Mouse (Mus musculus) CH12.LX (cell line): ENCODE results near the gene H3f3b. TPM values are rescaled to one million over a fixed set of nuclear protein-coding genes. Genes with fewer than 3 reads are reported as not detected.
A peak's percentile ranks its signal among the peaks of the same experiment; 100 is the strongest.

Experiments used
- DNase-seq: peaks from one replicate; pipeline ENCODE4 v3.0.0-alpha.2; 2013; ENCODE audit errors: extremely low read depth
- H3K27ac ChIP-seq: 2 replicates; pipeline ENCODE4 v1.5.1; 2012; ENCODE audit warnings: low read depth, mild to moderate bottlenecking, control low read depth, moderate library complexity; ENCODE audit not compliant: insufficient read depth
- H3K27me3 ChIP-seq: replicated peaks from 2 replicates; pipeline ENCODE3; 2012; ENCODE audit warnings: inconsistent platforms
- H3K36me3 ChIP-seq, 2 experiments: replicated peaks in 1 of 2; 2 replicates each; pipeline versions ENCODE3 to v1.6.1; 2012; ENCODE audit warnings: inconsistent platforms in 1 of 2, low read length in 1 of 2, mild to moderate bottlenecking in 1 of 2, mixed read lengths in 1 of 2, moderate library complexity in 1 of 2; ENCODE audit not compliant: control insufficient read depth in 1 of 2, insufficient read depth in 1 of 2
- H3K4me1 ChIP-seq, 2 experiments: 2 replicates each; pipeline ENCODE4 v1.6.1; 2012; ENCODE audit warnings: inconsistent platforms in 1 of 2, moderate library complexity in 1 of 2; ENCODE audit not compliant: insufficient read depth in 2 of 2, control insufficient read depth in 1 of 2
- H3K4me2 ChIP-seq: 2 replicates; pipeline ENCODE4 v1.6.1; 2012; ENCODE audit warnings: low read depth, mild to moderate bottlenecking, control low read depth; ENCODE audit not compliant: poor library complexity, insufficient read depth, severe bottlenecking
- H3K4me3 ChIP-seq, 3 experiments: fragments of 150-350 bp in 1 of 3; sonication (generic) in 1 of 3; replicated peaks in 1 of 3; 2 replicates each; pipeline versions ENCODE3 to v1.5.1; 2011 to 2012; ENCODE audit warnings: low read depth in 2 of 3, low read length in 2 of 3, mild to moderate bottlenecking in 2 of 3, moderate library complexity in 2 of 3, control low read depth in 1 of 3, improper control_type of control experiment in 1 of 3, inconsistent platforms in 1 of 3, mixed read lengths in 1 of 3; ENCODE audit not compliant: poor library complexity in 1 of 3
- H3K79me2 ChIP-seq: replicated peaks from 2 replicates; pipeline ENCODE4 v1.6.1; 2012; ENCODE audit warnings: mild to moderate bottlenecking, moderate library complexity; ENCODE audit not compliant: control insufficient read depth, poor library complexity, insufficient read depth, severe bottlenecking; ENCODE audit errors: extremely low read depth
- H3K9ac ChIP-seq: 2 replicates; pipeline ENCODE4 v1.6.1; 2012; ENCODE audit warnings: low read depth, mild to moderate bottlenecking, control low read depth, moderate library complexity; ENCODE audit not compliant: insufficient read depth
- H3K9me3 ChIP-seq: replicated peaks from 2 replicates; pipeline ENCODE3; 2012; ENCODE audit warnings: low read length, inconsistent platforms, mixed read lengths
- BHLHE40 ChIP-seq: IDR thresholded peaks from 2 replicates; pipeline ENCODE4 v1.6.1; 2011; ENCODE audit warnings: mild to moderate bottlenecking, low read depth, low read length, improper control_type of control experiment
- CHD2 ChIP-seq: IDR thresholded peaks from 2 replicates; pipeline ENCODE4 v1.6.1; 2011; ENCODE audit warnings: low read length, improper control_type of control experiment
- CTCF ChIP-seq, 2 experiments: IDR thresholded peaks in 1 of 2; conservative IDR thresholded peaks in 1 of 2; 2 replicates each; pipeline ENCODE4 v1.5.1; 2011 to 2012; ENCODE audit warnings: low read depth in 2 of 2, low read length in 2 of 2, improper control_type of control experiment in 1 of 2, inconsistent platforms in 1 of 2, mild to moderate bottlenecking in 1 of 2, moderate library complexity in 1 of 2
- E2F4 ChIP-seq: IDR thresholded peaks from 2 replicates; pipeline ENCODE4 v1.6.1; 2011; ENCODE audit warnings: low read depth, low read length, improper control_type of control experiment; ENCODE audit not compliant: insufficient replicate concordance
- ELF1 ChIP-seq: IDR thresholded peaks from 2 replicates; pipeline ENCODE4 v1.6.1; 2014; ENCODE audit warnings: low read depth, mild to moderate bottlenecking, inconsistent platforms, low read length, improper control_type of control experiment
- EP300 ChIP-seq: IDR thresholded peaks from 2 replicates; pipeline ENCODE4 v1.6.1; 2011; ENCODE audit warnings: low read length, improper control_type of control experiment
- GABPA ChIP-seq: IDR thresholded peaks from 2 replicates; pipeline ENCODE4 v1.6.1; 2012; ENCODE audit warnings: low read depth, low read length, improper control_type of control experiment, inconsistent platforms; ENCODE audit not compliant: insufficient replicate concordance
- IRF4 ChIP-seq: IDR thresholded peaks from 2 replicates; pipeline ENCODE4 v1.6.1; 2014; ENCODE audit warnings: low read depth, mild to moderate bottlenecking, inconsistent platforms, low read length, improper control_type of control experiment
- KAT2A ChIP-seq: IDR thresholded peaks from 2 replicates; pipeline ENCODE4 v1.6.1; 2012; ENCODE audit warnings: low read length, improper control_type of control experiment, inconsistent platforms; ENCODE audit not compliant: insufficient replicate concordance
- MAX ChIP-seq: IDR thresholded peaks from 2 replicates; pipeline ENCODE4 v1.6.1; 2011; ENCODE audit warnings: low read length, improper control_type of control experiment
- MAZ ChIP-seq: IDR thresholded peaks from 2 replicates; pipeline ENCODE4 v1.6.1; 2012; ENCODE audit warnings: low read depth, mild to moderate bottlenecking, inconsistent platforms, low read length, improper control_type of control experiment, moderate library complexity
- MXI1 ChIP-seq: IDR thresholded peaks from 2 replicates; pipeline ENCODE4 v1.6.1; 2011; ENCODE audit warnings: mild to moderate bottlenecking, low read depth, low read length, improper control_type of control experiment
- POLR2A ChIP-seq: IDR thresholded peaks from 2 replicates; pipeline ENCODE4 v1.6.1; 2011; ENCODE audit warnings: low read depth, mild to moderate bottlenecking, improper control_type of control experiment, low read length
- POLR2AphosphoS2 ChIP-seq: IDR thresholded peaks from 2 replicates; pipeline ENCODE4 v1.6.1; 2011; ENCODE audit warnings: low read depth, low read length, improper control_type of control experiment
- RAD21 ChIP-seq: IDR thresholded peaks from 2 replicates; pipeline ENCODE4 v1.6.1; 2011; ENCODE audit warnings: low read depth, mild to moderate bottlenecking, low read length, improper control_type of control experiment, moderate library complexity
- RCOR1 ChIP-seq: conservative IDR thresholded peaks from 2 replicates; pipeline ENCODE4 v1.6.1; 2012; ENCODE audit warnings: low read depth, mild to moderate bottlenecking, inconsistent platforms, low read length, improper control_type of control experiment
- SMC3 ChIP-seq: IDR thresholded peaks from 2 replicates; pipeline ENCODE4 v1.6.1; 2011; ENCODE audit warnings: low read depth, low read length, improper control_type of control experiment
- TBP ChIP-seq: conservative IDR thresholded peaks from 2 replicates; pipeline ENCODE4 v1.6.1; 2011; ENCODE audit warnings: low read depth, low read length, improper control_type of control experiment
- TCF12 ChIP-seq: IDR thresholded peaks from 2 replicates; pipeline ENCODE4 v1.6.1; 2014; ENCODE audit warnings: low read depth, mild to moderate bottlenecking, inconsistent platforms, low read length, improper control_type of control experiment
- UBTF ChIP-seq: IDR thresholded peaks from 2 replicates; pipeline ENCODE4 v1.6.1; 2012; ENCODE audit warnings: low read depth, mild to moderate bottlenecking, inconsistent platforms, low read length, improper control_type of control experiment, moderate library complexity
- USF1 ChIP-seq: IDR thresholded peaks from 2 replicates; pipeline ENCODE4 v1.6.1; 2014; ENCODE audit warnings: low read depth, mild to moderate bottlenecking, inconsistent platforms, low read length, improper control_type of control experiment
- USF2 ChIP-seq: conservative IDR thresholded peaks from 2 replicates; pipeline ENCODE4 v1.6.1; 2011; ENCODE audit warnings: low read depth, low read length, improper control_type of control experiment
- ZC3H11A ChIP-seq: IDR thresholded peaks from 2 replicates; pipeline ENCODE4 v1.6.1; 2012; ENCODE audit warnings: low read depth, mild to moderate bottlenecking, inconsistent platforms, low read length, improper control_type of control experiment
- ZMIZ1 ChIP-seq: IDR thresholded peaks from 2 replicates; pipeline ENCODE4 v1.6.1; 2012; ENCODE audit warnings: low read depth, mild to moderate bottlenecking, inconsistent platforms, low read length, improper control_type of control experiment
- ZNF384 ChIP-seq: IDR thresholded peaks from 2 replicates; pipeline ENCODE4 v1.6.1; 2012; ENCODE audit warnings: low read depth, low read length, improper control_type of control experiment, inconsistent platforms
- dilution Hi-C: fragments of 300-500 bp; cut with MboI; formaldehyde crosslinking; loops from 2 replicates; pipeline ENCODE4 v1.14.3; 2020; ENCODE audit warnings: low sequenced_read_pairs; ENCODE audit not compliant: extremely low pct_unique_long_range_greater_than_20kb, extremely low pct_ligation_motif_present
- in situ Hi-C: fragments of 300-500 bp; cut with MboI; formaldehyde crosslinking; loops from 3 replicates; pipeline ENCODE4 v1.14.3; 2019; ENCODE audit warnings: low sequenced_read_pairs, low pct_ligation_motif_present, low pct_unique_long_range_greater_than_20kb, mixed read lengths
- polyA plus RNA-seq: library from polyadenylated mRNA; unstranded; fragments of >175 nt; gene quantifications from 2 replicates; pipeline ENCODE4 v1.2.1, GENCODE M21; 2012; ENCODE audit warnings: low read depth; ENCODE audit not compliant: insufficient read length
- total RNA-seq, 2 experiments: library from RNA; depleted of rRNA; stranded (reverse); fragments of 300-350 nt in 1 of 2; fragments of >200 nt in 1 of 2; gene quantifications; 2 replicates each; pipeline ENCODE4 v1.2.3; 2012 to 2014

Gene H3f3b
- total and polyA plus RNA-seq, 3 experiments, result 340 to 889 (median 567) TPM

DNA sequence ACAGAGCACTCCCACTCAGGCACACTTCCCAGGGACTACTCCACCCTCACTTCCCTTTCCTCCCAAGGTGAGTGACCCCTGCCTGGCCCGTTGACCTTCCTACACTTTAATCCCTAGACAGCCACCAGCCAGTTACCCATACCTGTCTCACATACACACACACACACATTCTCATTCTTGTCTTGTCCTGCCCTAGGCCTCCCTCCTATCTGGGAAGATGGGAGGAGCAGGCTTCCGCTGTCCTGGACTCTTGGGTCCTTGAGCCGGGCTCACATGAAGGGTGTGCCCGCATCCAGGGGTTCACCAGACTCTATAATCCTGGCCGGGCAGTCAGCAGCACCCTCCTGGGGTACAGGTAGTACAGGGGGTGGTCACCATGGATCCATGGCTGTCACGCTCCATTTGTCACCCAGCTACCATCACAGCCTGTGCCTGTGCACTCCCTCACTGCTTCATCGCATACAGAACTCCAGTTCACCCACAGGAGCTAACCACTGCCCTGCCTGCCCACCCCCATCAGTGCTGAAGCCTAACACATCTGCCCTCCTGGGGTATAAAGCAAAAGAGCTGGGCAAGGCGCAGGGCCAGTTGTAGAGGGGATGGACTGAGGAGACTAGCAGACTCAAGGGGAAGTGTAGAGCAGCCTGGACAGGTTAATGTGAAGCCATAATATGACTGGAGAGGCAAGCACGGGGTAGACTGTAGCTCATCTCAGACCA is 21.9 kb downstream of the H3f3b start:
- H3K4me2 ChIP-seq, result no peak overlapping the region
- no peaks in the 10 kb centered on the region for H3K27me3 ChIP-seq
- no peak overlapping the region for H3K27ac ChIP-seq
- TF ChIP-seq SMC3 (no peak), POLR2AphosphoS2 (peak; percentile 76; the same call in 1 of the 2 replicates)
- peaks cover under 1% of the 10 kb centered on the region; the same call in 1 of the 2 replicates for H3K79me2 ChIP-seq
- H3K4me3 ChIP-seq, result no peak overlapping the region
- dilution Hi-C loops (no loop called here), in situ Hi-C loops (loop anchor here (5.0 to 25.0 kb wide), 2 partner anchors 74 to 394 kb away; partner anchors contain the start of genes Gga3, Mif4gd, Mrps7 and Recql5)
- no peak overlapping the region for H3K9ac ChIP-seq
- DNase-seq, result no peak
- peaks cover 41 to 61% of the 10 kb centered on the region in 2 experiments for H3K36me3 ChIP-seq
- peaks cover 9% of the 10 kb centered on the region for H3K9me3 ChIP-seq
- peaks cover 8 to 27% of the 10 kb centered on the region in 2 experiments; a peak in 3 of 4 replicates for H3K4me1 ChIP-seq

- H3K4me3 ChIP-seq, result no peak overlapping the region
- TF ChIP-seq USF2, result no peak; the same call in 1 of the 2 replicates
- peak; percentile 16; the same call in 1 of the 2 replicates for TF ChIP-seq CHD2
- TF ChIP-seq ZC3H11A, result no peak
- TF ChIP-seq UBTF, result no peak
- TF ChIP-seq RAD21, result no peak
- no peak for TF ChIP-seq IRF4
- no peak for TF ChIP-seq EP300
- TF ChIP-seq TBP, result no peak
- TF ChIP-seq KAT2A, result no peak
- TF ChIP-seq GABPA, result no peak
- TF ChIP-seq MAZ, result no peak
- no peak for TF ChIP-seq ZMIZ1
- TF ChIP-seq CTCF (conservative IDR thresholded peaks at IDR 0.05 in 1 of 2, IDR thresholded peaks at IDR 0.05 in 1 of 2; ENCODE audit: low read depth in 2 of 2, low read length in 2 of 2), result peak in 1 of 2 experiments; percentile 35; a peak in 2 of 4 replicates
- no peak for TF ChIP-seq SMC3
- no peak for TF ChIP-seq E2F4
- no peak for TF ChIP-seq MXI1
- peak; percentile 65 for TF ChIP-seq USF1
- no peak for TF ChIP-seq BHLHE40
- no peak for TF ChIP-seq TCF12
- TF ChIP-seq ELF1, result peak; percentile 41; the same call in 1 of the 2 replicates
- no peak for TF ChIP-seq ZNF384
- TF ChIP-seq MAX, result peak; percentile 27; the same call in 1 of the 2 replicates
- no peak for TF ChIP-seq RCOR1
- TF ChIP-seq POLR2AphosphoS2, result 0 out of 2 replicates have a peak, but pooled peaks have one; percentile 19
- TF ChIP-seq POLR2A, result peak; percentile 21; the same call in 1 of the 2 replicates
- dilution Hi-C loops (no loop called here), in situ Hi-C loops (loop anchor here (5.0 to 25.0 kb wide), 2 partner anchors 73 to 393 kb away; partner anchors contain the start of genes Gga3, Mif4gd, Mrps7 and Recql5)
- H3K27me3 ChIP-seq, result peaks cover 2% of the 10 kb centered on the region
- no peaks in the 10 kb centered on the region for H3K79me2 ChIP-seq
- H3K9ac ChIP-seq, result no peak overlapping the region
- H3K9me3 ChIP-seq, result peaks cover 9% of the 10 kb centered on the region
- H3K27ac ChIP-seq, result no peak overlapping the region
- H3K4me1 ChIP-seq, result peaks cover 13 to 30% of the 10 kb centered on the region in 2 experiments
- H3K36me3 ChIP-seq, result peaks cover 37 to 53% of the 10 kb centered on the region in 2 experiments
- no peak for DNase-seq
- no peak overlapping the region for H3K4me2 ChIP-seq
Measured at GRCm38 (mm10) chr11:116004840-116005700, 22.7 kb downstream of the H3f3b start.
